ENCODE assay signal across 8 mouse cellular contexts in the genomic region with DNA sequence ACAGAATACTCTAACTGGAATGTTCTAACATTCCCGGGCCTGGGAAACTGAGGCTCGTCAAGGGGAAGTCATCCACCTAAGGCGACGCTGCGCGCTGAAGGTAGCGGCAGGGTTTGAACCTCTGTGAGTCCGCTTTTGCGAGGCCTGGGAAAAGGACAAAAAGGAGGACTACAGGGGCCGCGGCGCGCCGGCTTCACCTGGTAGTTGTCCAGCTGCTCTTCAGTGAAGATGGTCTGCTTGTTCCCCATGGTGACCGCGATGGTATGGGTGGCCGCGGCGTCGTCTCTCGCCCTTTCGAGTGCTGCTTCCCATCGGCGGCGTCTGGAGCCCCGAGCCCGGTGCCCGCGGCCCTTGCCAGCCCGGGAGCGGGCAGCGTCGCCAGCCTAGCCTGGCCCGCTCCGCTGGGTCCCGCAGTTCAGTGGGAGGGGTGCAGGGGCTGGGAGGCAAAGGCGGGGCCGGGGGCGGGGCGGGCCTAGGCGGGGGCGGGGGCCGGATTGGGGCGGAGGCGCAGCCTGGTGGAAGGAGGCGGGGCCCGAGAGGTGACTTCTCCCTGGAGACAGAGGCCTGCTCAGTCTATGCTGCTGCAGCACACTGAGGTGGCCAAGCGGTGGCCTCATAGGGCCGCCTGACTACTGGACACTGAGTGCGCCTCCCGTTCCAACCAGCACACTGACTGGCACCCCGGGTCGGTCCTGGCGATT. TPM values are rescaled to one million over a fixed set of nuclear protein-coding genes. Genes with fewer than 3 reads are reported as not detected.
A peak's percentile ranks its signal among the peaks of the same experiment; 100 is the strongest.
DNase-seq lines count a peak whose midpoint lies in the region; ATAC-seq lines count a peak whose summit lies in the region.

A gene (minus strand): TSS at position 448 of the 701 bp plus-strand sequence.

- H3K9me3 ChIP-seq in hindbrain, embryonic 14.5 days (ENCODE audit: control insufficient read depth, low read length) = no peaks in the 10 kb centered on the region

- H3K4me3 ChIP-seq in hindbrain, embryonic 14.5 days (replicated peaks; ENCODE audit: low read length) = peak within 1 kb of the TSS; percentile 56

- H3K4me1 ChIP-seq in hindbrain, embryonic 14.5 days (replicated peaks; ENCODE audit: control insufficient read depth, insufficient read depth, low read length) = no peaks in the 10 kb centered on the region; the same call in 1 of the 2 replicates

- peak within 1 kb of the TSS; percentile 81 for H3K9ac ChIP-seq in hindbrain, embryonic 14.5 days

- DNase-seq in T-cell, adult 2 months (ENCODE audit: low spot score) = peak; percentile 47
- peak; percentile 82 to 90 for DNase-seq in cerebellum, postnatal 25 days
- peak; percentile 59 to 67 for DNase-seq in frontal cortex, postnatal 36 days (ENCODE audit: low spot score in 2 of 2)
- peak; percentile 71 for DNase-seq in hindbrain, embryonic 14.5 days (ENCODE audit: low spot score)
- peak; percentile 62 for DNase-seq in left cerebral cortex, adult 11 months (ENCODE audit: low spot score)
- peak; percentile 91 for DNase-seq in lung, postnatal 36 days
- peak; percentile 91 for DNase-seq in retina, postnatal 1 day
- peak; percentile 59 to 72 for DNase-seq in urinary bladder, adult 18-20 months (ENCODE audit: low spot score in 2 of 2)

- peak within 1 kb of the TSS; percentile 77 for H3K4me2 ChIP-seq in hindbrain, embryonic 14.5 days (replicated peaks)

- peak; percentile 96 for ATAC-seq in hindbrain, embryonic 14.5 days (ENCODE audit: low FRiP score)

- 2% methylated on average over 43 of the region's 54 CpGs for WGBS in hindbrain, embryonic 14.5 days

- no peak within 1 kb of the TSS for H3K27ac ChIP-seq in hindbrain, embryonic 14.5 days

- no peaks in the 10 kb centered on the region for H3K27me3 ChIP-seq in hindbrain, embryonic 14.5 days (ENCODE audit: control insufficient read depth, insufficient read depth, low read length)

- no peaks in the 10 kb centered on the region for H3K36me3 ChIP-seq in hindbrain, embryonic 14.5 days (replicated peaks; ENCODE audit: control insufficient read depth, insufficient read depth)

RNA-seq across cellular contexts. Expression of the gene that starts here (rescaled TPM):
- polyA plus RNA-seq in hindbrain, embryonic 14.5 days (2014; fragmentation: Nextera tagmentation; extraction: Ambion mirVana) = 67.3 and 69.4 TPM in 2 replicates
